Mouse (Mus musculus) thymus, adult 18-20 months (tissue): Measurements from ENCODE around the gene Cdiptos.

ENCODE experiments used
- DNase-seq, 2 experiments: peaks; one replicate each; pipeline ENCODE4 v3.0.0; 2022; ENCODE audit warnings: mixed read lengths in 2 of 2

Gene Cdiptos

DNA sequence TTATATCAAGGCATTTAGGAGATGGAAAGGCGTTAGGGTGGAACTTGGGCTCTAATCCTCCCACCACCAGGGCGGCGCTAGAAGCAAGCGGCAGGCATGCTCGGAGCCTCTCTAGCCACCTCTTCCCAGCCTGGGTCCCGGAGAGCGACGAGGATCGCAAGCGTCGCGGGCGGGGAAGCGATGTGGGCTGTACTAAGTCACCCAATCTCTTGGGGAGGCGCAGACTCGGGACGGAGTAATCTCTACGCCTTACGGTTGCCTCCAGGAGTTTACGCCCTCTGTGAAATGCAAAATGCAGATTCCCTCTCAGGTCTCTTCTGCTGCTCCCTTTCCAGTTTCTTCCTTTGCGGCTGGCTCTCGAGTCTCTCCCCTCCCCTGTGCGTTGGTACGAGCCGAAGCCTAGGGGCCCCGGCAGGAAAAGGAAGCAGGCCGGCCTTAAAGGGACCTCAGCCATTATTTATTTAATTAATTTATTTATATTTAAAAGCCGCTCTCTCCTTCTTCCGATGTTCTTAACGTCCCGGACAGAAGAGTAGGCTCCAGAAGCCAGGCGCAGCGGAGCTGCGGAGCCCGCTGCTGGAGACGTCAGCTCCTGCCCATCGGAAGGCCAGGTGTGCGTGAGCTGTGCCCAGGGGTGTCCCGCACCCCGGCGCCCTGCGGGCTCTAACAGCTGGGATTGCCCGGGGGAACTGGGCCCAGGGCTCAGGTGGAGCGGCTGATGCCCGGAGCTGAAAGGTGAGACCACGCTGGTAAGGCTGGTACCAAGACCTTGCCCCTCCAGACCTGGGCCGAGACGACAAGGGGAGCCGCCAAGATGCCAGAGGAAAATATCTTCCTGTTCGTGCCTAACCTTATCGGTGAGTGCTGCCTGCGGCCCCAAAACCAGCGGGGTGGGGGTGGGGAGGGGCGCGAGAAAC lies at the start of gene Cdiptos:
Gene Cdiptos (minus strand): TSS at position 149 of the 917 bp plus-strand sequence.
- peak; percentile 85 to 89 for DNase-seq

DNA sequence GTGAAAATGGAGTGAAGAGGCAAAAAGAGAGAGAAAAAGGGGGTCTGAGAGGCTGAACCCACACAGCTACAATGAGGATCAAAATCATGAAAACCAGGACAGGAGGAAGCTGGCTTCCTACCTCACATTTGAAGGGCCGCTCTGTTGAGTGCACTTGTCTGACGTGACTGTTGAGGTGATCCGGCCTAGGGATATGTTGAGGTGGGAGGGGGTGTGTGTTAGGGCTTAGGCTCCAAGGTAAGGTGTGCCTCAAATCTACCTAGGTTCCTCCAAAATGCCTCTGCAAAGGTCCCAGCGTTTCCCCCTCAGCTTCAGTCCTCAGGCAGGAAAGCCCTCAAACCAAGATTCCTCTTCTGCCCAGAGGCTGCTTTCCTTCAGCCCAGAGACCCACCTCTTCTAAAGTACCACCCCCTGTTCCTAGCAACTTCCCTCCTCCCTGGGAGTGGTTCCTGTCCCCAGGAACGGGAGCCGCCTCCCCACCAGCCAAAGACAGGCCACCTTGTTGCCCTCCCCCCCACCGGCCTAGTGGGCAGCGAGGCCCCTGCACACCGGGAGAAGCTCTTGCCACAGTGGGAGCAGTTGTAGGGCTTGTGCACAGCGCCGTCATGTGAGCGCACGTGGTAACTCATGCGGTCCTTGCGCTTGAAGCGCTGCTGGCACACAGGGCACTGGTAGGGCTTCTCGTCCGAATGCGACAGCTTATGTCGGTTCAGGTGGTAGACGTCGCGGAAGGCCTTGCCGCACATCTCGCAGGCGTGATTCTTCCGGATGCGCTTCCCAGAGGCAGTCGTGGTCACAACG lies 49.1 kb upstream of the Cdiptos start:
- DNase-seq, result peak; percentile 81 to 87

DNA sequence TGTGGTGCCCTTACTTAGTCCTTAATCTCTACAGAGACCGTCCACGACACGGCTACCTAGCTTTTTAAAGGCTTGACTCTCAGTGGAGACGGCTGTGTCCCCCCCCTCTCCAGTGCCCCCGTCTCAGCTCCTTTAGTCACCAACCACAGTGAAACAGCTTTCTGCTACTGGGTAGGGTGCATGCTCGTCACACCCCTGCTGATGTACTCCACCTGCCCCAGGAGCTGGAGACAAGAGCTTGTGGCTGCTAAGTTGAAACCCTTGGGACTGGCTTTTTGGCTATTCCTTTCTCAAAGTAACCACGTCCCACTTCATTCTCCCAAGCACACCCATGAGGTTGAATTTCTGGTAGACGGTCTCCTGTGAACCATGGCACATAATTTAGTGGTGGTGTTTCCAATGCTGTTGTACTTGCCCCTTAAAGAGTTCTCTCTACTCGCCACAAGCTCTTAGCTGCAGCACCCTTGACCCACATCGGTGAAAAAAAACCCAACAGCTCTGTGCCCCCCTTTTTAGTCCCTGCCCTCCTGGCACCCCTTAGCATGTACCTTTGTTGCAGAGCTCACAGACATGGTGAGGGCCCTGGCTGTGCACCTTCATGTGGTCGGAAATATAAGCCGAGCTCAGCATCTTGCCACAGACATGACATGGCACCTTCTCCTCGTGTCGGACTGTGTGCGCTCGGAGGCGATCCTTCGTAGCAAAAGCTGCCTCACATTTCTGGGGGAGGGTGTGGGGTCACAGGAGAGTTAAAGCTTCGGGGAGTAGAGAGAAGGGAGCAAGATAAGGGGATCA lies 48.2 kb upstream of the Cdiptos start:
- peak in 1 of 2 experiments; percentile 79 for DNase-seq

DNA sequence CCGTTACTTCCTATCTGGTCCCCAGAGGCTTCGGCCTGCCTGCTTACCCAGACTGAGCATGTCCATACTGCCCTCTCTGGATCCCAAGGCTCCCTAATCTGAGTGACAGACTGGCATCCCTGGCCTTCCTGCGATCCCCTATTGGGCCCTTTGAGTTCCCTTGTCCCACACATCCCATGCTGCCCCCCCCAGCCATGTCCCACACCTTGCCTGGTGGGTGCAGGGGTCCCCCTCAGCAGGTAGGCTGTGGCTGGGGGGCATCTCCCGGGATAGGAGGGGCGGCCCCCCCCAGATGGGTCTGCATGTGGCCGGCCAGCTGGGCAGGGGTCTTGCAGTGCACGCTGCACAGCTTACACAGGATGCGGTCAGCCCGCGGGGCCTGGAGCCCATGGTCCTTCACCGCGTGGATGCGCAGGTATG lies 47.4 kb upstream of the Cdiptos start:
- DNase-seq, result peak in 1 of 2 experiments; percentile 52

DNA sequence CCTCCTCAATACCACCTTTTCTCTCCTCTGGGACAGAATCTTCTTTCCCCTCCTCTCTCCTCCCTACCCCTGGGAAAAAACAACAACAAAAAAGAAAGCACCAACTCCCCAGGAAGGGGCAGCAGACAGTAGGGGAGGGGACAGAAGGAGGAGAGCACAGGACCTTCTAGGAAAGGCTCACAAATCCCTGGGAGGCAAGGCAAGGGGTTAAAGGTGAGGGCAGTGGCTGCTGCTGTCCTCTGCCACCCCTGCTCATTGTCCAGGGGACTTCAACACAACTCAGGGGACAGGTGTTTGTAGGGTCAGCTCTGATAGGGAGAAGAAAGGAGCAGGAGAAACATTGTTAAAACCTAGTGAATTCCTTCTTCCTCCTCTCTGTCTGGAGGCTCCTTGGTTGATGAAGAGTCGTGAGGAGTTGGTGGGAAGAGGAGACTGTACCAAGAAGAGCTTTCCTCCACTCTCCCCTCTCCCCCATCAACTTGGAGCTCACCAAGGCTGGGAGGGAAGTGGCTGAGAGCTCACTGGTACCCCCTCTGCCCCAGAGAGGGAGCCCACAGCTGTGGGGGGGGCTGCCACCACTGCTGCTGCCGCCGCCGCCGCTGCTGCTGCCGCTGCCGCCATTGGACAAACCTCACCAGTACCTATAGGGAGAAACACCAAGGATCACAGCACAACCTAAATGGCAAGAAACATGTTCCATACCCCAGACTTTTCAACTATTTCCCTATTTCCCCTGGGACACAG lies 46.8 kb upstream of the Cdiptos start:
- no peak for DNase-seq

DNA sequence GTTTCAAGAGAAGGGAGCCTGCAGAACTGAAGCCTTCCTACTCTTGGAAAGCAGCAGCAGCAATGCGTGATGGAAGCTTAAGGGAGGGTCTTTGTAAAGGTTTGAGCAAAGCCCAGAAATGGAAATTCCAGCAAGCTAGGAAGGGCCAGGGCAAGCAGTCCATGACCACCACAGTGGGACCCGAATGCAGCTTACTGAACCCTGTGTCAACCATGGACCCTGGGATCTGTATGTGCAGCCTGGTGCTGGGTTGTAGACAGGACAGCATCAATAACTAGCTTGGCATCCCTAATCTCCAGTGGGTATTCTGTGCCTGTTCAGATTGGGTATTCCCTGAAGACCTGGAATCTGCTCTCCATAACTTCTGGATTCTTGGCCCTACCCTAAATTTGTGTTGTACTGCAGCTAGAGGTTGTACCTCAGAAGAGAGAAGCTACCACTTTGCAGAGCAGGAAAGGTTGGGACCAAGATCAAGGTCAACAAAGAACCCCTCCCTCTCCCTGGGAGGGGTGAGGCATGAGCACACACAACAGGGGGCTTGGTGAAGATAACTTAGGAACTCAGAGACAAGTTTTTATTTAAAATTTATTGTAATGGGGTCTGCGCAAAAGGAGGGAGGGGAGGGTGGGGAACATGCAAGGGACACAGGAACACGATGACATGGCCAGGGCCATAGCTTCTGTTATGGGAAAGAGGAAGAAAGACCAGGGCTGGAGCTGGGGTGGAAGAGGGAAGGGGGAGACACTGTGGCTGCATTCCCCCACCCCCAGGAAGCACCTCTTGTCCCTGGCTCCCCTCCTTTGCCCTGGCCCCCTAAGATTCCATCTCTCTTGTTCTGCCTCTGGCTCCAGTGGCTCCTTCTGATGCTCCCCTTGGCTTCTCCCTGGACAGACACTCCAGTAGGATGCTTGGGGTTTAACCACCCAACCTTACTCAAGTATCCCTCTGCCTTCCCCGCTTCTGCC lies 45.9 kb upstream of the Cdiptos start:
- no peak for DNase-seq

- peak; percentile 67 to 71 for DNase-seq
Measured at GRCm38 (mm10) chr7:127020901-127021562, 45.1 kb upstream of the Cdiptos start, which contains the start of the genes Gm42742 and Prrt2. Gene Gm42742 (minus strand): TSS chr7:127021097. Gene Prrt2 (minus strand): TSS chr7:127021211.

GRCm38 (mm10) chr7:127020491-127020890 lies 44.6 kb upstream of the Cdiptos start:
- DNase-seq, result no peak

DNA sequence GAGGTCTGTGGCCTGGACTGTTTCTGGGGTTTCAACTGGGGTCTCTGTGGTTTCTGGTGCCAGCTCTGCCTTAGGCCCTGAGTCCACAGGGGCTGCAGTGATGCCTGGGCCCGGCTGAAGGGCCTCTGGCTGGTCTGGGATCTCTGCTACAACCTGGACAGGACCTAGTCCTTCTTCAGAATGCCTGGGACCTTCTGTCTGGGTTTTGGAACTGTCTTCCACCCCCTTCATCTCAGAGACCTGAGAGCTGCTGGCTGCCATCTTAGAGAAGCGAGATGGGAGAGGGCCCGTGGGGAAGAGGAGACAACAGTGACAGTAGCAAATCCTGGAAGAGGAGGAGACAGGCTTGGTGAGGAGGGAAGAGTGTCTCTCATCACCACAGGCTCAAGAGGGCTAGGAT lies 44.1 kb upstream of the Cdiptos start:
- DNase-seq, result no peak

- DNase-seq, result no peak
Measured at GRCm38 (mm10) chr7:127019306-127019960, 43.5 kb upstream of the Cdiptos start.

DNA sequence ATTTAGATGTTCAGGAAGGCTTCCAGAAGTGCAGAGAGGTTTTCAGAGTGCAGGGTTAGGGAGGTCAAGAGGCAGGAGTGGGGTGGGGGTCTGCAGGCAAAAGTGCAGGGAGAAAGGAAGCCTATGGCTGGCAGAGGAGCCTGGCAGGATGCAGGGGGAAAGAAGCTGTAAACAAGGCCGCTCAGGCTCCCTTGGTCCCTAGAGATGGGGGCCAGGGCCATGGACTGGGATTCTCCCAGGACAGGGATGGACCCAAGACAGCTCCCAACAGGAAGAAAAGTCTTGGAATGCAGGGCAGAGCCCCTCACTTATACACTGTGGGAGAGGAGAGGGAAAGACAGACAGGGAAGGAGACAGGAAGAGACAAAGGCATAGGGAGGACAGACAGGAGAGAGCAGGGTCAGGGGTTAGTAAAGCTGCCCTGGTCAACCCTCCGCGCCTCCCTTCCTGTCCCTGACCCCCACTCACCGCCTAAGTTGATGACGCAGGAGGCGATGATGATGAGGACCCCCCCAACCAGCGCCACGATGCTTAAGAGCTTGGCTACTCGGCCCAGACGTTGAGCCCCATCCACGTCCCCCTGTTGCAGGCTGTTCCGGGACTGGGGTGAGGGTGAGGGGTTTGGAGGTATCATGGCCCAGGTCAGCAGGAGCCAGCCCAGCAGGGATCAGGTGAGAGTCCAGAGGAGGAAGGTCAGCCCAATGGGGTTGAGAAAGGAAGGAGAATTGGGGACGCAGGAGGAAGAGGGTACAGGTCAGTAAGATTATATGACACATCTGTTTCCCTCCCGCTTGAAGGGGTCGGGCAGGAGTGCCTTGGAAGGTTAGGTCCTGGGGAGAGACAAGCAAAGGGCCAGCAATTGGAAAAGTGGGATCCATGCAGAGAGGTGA lies 42.8 kb upstream of the Cdiptos start:
- DNase-seq, result no peak

GRCm38 (mm10) chr7:127017950-127018345 lies 42.0 kb upstream of the Cdiptos start:
- no peak for DNase-seq

GRCm38 (mm10) chr7:127016971-127017949 lies 41.4 kb upstream of the Cdiptos start, which contains the start of gene Pagr1a:
Gene Pagr1a (minus strand): TSS chr7:127017352.
- DNase-seq, result peak; percentile 95 to 96

- DNase-seq, result no peak
Measured at GRCm38 (mm10) chr7:127016486-127016938, 40.6 kb upstream of the Cdiptos start.

DNA sequence TGATC lies 40.4 kb upstream of the Cdiptos start, which contains the start of gene Pagr1b:
Gene Pagr1b (minus strand): TSS at position 4 of the 5 bp plus-strand sequence.
- DNase-seq, result no peak

DNA sequence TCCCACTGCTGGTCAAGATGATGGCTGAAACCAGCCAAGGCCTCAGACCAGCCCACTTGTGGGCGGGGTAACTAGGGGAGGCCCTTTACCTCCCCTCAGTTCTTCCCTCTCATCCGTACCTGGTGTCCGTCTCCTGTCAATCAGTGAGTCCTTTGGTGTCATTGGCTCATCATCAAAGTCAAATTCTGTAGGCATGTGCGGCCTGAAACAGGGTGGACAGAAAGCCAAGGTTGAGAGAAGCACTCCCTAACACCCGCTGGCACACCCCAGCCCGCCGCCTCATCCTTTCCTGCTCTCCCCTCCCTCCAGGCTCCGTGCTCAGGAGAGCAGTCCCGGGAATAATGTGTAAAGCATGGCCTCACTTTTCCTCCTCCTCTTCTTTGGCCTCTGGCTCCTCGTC lies 40.2 kb upstream of the Cdiptos start:
- DNase-seq, result peak in 1 of 2 experiments; percentile 45

GRCm38 (mm10) chr7:127014993-127015392 lies 39.1 kb upstream of the Cdiptos start:
- DNase-seq, result no peak

- peak in 1 of 2 experiments; percentile 58 for DNase-seq
Measured at GRCm38 (mm10) chr7:127014320-127014719, 38.4 kb upstream of the Cdiptos start, which contains the start of gene Mvp. Gene Mvp (minus strand): TSS chr7:127014621.
